Mouse (Mus musculus) gastrocnemius, postnatal 10 days (tissue): Measurements from ENCODE around the gene Vdac2. TPM values are rescaled to one million over a fixed set of nuclear protein-coding genes. Genes with fewer than 3 reads are reported as not detected.

Experiments used
- DNase-seq: peaks from one replicate; pipeline ENCODE4 v3.0.0; 2021; ENCODE audit warnings: mixed read lengths
- long read RNA-seq, 2 experiments: library from polyadenylated mRNA; stranded (forward); transcript quantifications; one replicate each; pipeline ENCODE4 v2.0.0; 2021
- total RNA-seq, 2 experiments: library from RNA; stranded (reverse); gene quantifications; 2 replicates each; pipeline ENCODE4 v1.2.3; 2021

The Vdac2 gene
- total RNA-seq = 100 to 1,000 TPM; 308 to 335 TPM
- long read RNA-seq, experiment 1, transcript Vdac2-201 (10 exons, 1,954 nt) = major isoform, 353 of 371 reads
- long read RNA-seq, experiment 1, partial matches to known transcripts = 5 of 371 reads
- long read RNA-seq, experiment 1, other reads (novel, unspliced or antisense) = 10 of 371 reads
- long read RNA-seq, experiment 2, transcript Vdac2-201 (10 exons, 1,954 nt) = major isoform, 381 of 404 reads
- long read RNA-seq, experiment 2, partial matches to known transcripts = 9 of 404 reads
- long read RNA-seq, experiment 2, other reads (novel, unspliced or antisense) = 14 of 404 reads

- DNase-seq = no peak
These were observed at the start of gene Vdac2 for GRCm38 (mm10) chr14:21824938-21825337. Vdac2 (plus strand) TSS chr14:21825238.

GRCm38 (mm10) chr14:21776201-21776600, 48.8 kb upstream of the Vdac2 start:
- no peak for DNase-seq

- no peak for DNase-seq
These were observed 38.5 kb upstream of the Vdac2 start for GRCm38 (mm10) chr14:21786500-21786899.

- no peak for DNase-seq
These were observed 37.7 kb upstream of the Vdac2 start for GRCm38 (mm10) chr14:21787374-21787773.

GRCm38 (mm10) chr14:21788121-21788520, 36.9 kb upstream of the Vdac2 start:
- no peak for DNase-seq

- DNase-seq = no peak
These were observed 34.3 kb upstream of the Vdac2 start for GRCm38 (mm10) chr14:21790585-21791251.

GRCm38 (mm10) chr14:21791722-21792121, 33.3 kb upstream of the Vdac2 start:
- DNase-seq = no peak

- DNase-seq = no peak
These were observed 32.8 kb upstream of the Vdac2 start for GRCm38 (mm10) chr14:21792250-21792649.

GRCm38 (mm10) chr14:21800641-21801040, 24.4 kb upstream of the Vdac2 start:
- DNase-seq = no peak

GRCm38 (mm10) chr14:21801624-21802023, 23.4 kb upstream of the Vdac2 start:
- DNase-seq = no peak

- no peak for DNase-seq
These were observed 22.4 kb upstream of the Vdac2 start for GRCm38 (mm10) chr14:21802543-21803206.

- no peak for DNase-seq
These were observed 18.8 kb upstream of the Vdac2 start for GRCm38 (mm10) chr14:21806203-21806602.

- DNase-seq = no peak
These were observed 18.3 kb upstream of the Vdac2 start for GRCm38 (mm10) chr14:21806631-21807160.

- DNase-seq = no peak
These were observed 16.7 kb upstream of the Vdac2 start for GRCm38 (mm10) chr14:21808208-21808922.

GRCm38 (mm10) chr14:21809418-21809817, 15.6 kb upstream of the Vdac2 start:
- DNase-seq = no peak

GRCm38 (mm10) chr14:21811301-21811700, 13.7 kb upstream of the Vdac2 start:
- DNase-seq = no peak

GRCm38 (mm10) chr14:21811744-21812393, 13.2 kb upstream of the Vdac2 start:
- no peak for DNase-seq

GRCm38 (mm10) chr14:21812590-21813162, 12.4 kb upstream of the Vdac2 start:
- DNase-seq = peak; percentile 67

GRCm38 (mm10) chr14:21813216-21813615, 11.8 kb upstream of the Vdac2 start:
- no peak for DNase-seq

- no peak for DNase-seq
These were observed 11.2 kb upstream of the Vdac2 start for GRCm38 (mm10) chr14:21813847-21814246.

- DNase-seq = no peak
These were observed 10.4 kb upstream of the Vdac2 start for GRCm38 (mm10) chr14:21814606-21815005.
